Mouse (Mus musculus): ENCODE measurements at regions not wholly inside any gene's neighbourhood (a gene's known extent, or its start where the extent isn't known, plus 50 kb on each side); places are given as distances from the start of the nearest gene placed in this dataset.
A peak's percentile ranks its signal among the peaks of the same experiment; 100 is the strongest.

GRCm38 (mm10) chr7:73637101-73637809, 95.6 kb upstream of the Chd2 start:
- 0 out of 2 replicates have a peak, but pooled peaks cover 2% of the 10 kb centered on the region for H3K9me3 ChIP-seq (replicated peaks)
- no peak overlapping the region for H3K9ac ChIP-seq
- H3K4me1 ChIP-seq, result peaks cover 54% of the 10 kb centered on the region
- H3K36me3 ChIP-seq (ENCODE audit: poor library complexity, severe bottlenecking), result no peaks in the 10 kb centered on the region
- no peak overlapping the region for H3K4me3 ChIP-seq
- 13% methylated on average over 5 of the region's 5 CpGs for WGBS
- no peaks in the 10 kb centered on the region for H3K27me3 ChIP-seq
- peak; percentile 0; the same call in 1 of the 2 replicates for ATAC-seq
- H3K4me2 ChIP-seq, result no peak overlapping the region
- peak overlapping the region; percentile 89 for H3K27ac ChIP-seq

- H3K4me1 ChIP-seq, result peaks cover 52% of the 10 kb centered on the region
- no peak overlapping the region for H3K4me3 ChIP-seq
- no peak overlapping the region for H3K27ac ChIP-seq
- ATAC-seq, result no peak
- 97% methylated on average over 9 of the region's 9 CpGs for WGBS
- no peaks in the 10 kb centered on the region for H3K36me3 ChIP-seq (ENCODE audit: poor library complexity, severe bottlenecking)
- H3K27me3 ChIP-seq, result no peaks in the 10 kb centered on the region
- H3K4me2 ChIP-seq, result no peak overlapping the region
- no peak overlapping the region for H3K9ac ChIP-seq
- H3K9me3 ChIP-seq (replicated peaks), result 0 out of 2 replicates have a peak, but pooled peaks cover 4% of the 10 kb centered on the region
Observed at GRCm38 (mm10) chr7:73635422-73635821, 93.8 kb upstream of the Chd2 start.

GRCm38 (mm10) chr7:73630790-73631189, 89.2 kb upstream of the Chd2 start:
- WGBS, result 10% methylated on average over 7 of the region's 7 CpGs

GRCm38 (mm10) chr7:73629182-73629581, 87.6 kb upstream of the Chd2 start:
- Histone ChIP-seq H3K4me2 (no peak overlapping the region), H3K9me3 (replicated peaks) (0 out of 2 replicates have a peak, but pooled peaks cover 4% of the 10 kb centered on the region), H3K27me3 (no peaks in the 10 kb centered on the region), H3K36me3 (ENCODE audit: poor library complexity, severe bottlenecking) (no peaks in the 10 kb centered on the region), H3K4me1 (peaks cover 17% of the 10 kb centered on the region), H3K4me3 (no peak overlapping the region), H3K27ac (no peak overlapping the region), H3K9ac (no peak overlapping the region)
- ATAC-seq, result no peak
- WGBS, result 94% methylated on average over 2 of the region's 2 CpGs

More at GRCm38 (mm10) chr7:73630790-73631189, 89.2 kb upstream of the Chd2 start:
- 0 out of 2 replicates have a peak overlapping the region, but pooled peaks have one; percentile 0 for H3K4me2 ChIP-seq
- H3K9ac ChIP-seq, result no peak overlapping the region
- no peaks in the 10 kb centered on the region for H3K36me3 ChIP-seq (ENCODE audit: poor library complexity, severe bottlenecking)
- H3K4me1 ChIP-seq, result peaks cover 17% of the 10 kb centered on the region
- peak; percentile 83 for ATAC-seq
- H3K9me3 ChIP-seq (replicated peaks), result 0 out of 2 replicates have a peak, but pooled peaks cover 4% of the 10 kb centered on the region
- peak overlapping the region; percentile 52 for H3K27ac ChIP-seq
- H3K27me3 ChIP-seq, result no peaks in the 10 kb centered on the region
- no peak overlapping the region for H3K4me3 ChIP-seq

GRCm38 (mm10) chr7:73628071-73628470, 86.4 kb upstream of the Chd2 start:
- Histone ChIP-seq H3K9me3 (replicated peaks) (0 out of 2 replicates have a peak, but pooled peaks cover 4% of the 10 kb centered on the region), H3K4me1 (peaks cover 17% of the 10 kb centered on the region), H3K27me3 (no peaks in the 10 kb centered on the region), H3K9ac (no peak overlapping the region), H3K36me3 (ENCODE audit: poor library complexity, severe bottlenecking) (no peaks in the 10 kb centered on the region), H3K27ac (0 out of 2 replicates have a peak overlapping the region, but pooled peaks have one; percentile 19), H3K4me2 (no peak overlapping the region), H3K4me3 (no peak overlapping the region)
- WGBS, result under 1% methylated on average over 6 of the region's 6 CpGs
- peak; percentile 81 for ATAC-seq

GRCm38 (mm10) chr7:73626291-73626690, 84.7 kb upstream of the Chd2 start:
- WGBS, result 71% methylated on average over 7 of the region's 7 CpGs
- Histone ChIP-seq H3K36me3 (ENCODE audit: poor library complexity, severe bottlenecking) (no peaks in the 10 kb centered on the region), H3K9ac (no peak overlapping the region), H3K27ac (no peak overlapping the region), H3K9me3 (replicated peaks) (no peaks in the 10 kb centered on the region), H3K27me3 (no peaks in the 10 kb centered on the region), H3K4me3 (no peak overlapping the region), H3K4me1 (peaks cover 17% of the 10 kb centered on the region), H3K4me2 (no peak overlapping the region)
- ATAC-seq, result no peak

- no peak overlapping the region for H3K27ac ChIP-seq
- ATAC-seq, result no peak
- H3K4me3 ChIP-seq, result no peak overlapping the region
- H3K27me3 ChIP-seq, result no peaks in the 10 kb centered on the region
- H3K4me2 ChIP-seq, result no peak overlapping the region
- H3K9me3 ChIP-seq (replicated peaks), result no peaks in the 10 kb centered on the region
- no peak overlapping the region for H3K9ac ChIP-seq
- no peaks in the 10 kb centered on the region for H3K36me3 ChIP-seq (ENCODE audit: poor library complexity, severe bottlenecking)
- peaks cover 13% of the 10 kb centered on the region for H3K4me1 ChIP-seq
Observed at GRCm38 (mm10) chr7:73625651-73626050, 84.0 kb upstream of the Chd2 start.

GRCm38 (mm10) chr7:73624992-73625391, 83.4 kb upstream of the Chd2 start:
- Histone ChIP-seq H3K4me2 (no peak overlapping the region), H3K27ac (no peak overlapping the region), H3K36me3 (ENCODE audit: poor library complexity, severe bottlenecking) (no peaks in the 10 kb centered on the region), H3K4me3 (no peak overlapping the region), H3K27me3 (no peaks in the 10 kb centered on the region), H3K4me1 (peaks cover 12% of the 10 kb centered on the region), H3K9ac (no peak overlapping the region), H3K9me3 (replicated peaks) (no peaks in the 10 kb centered on the region)
- ATAC-seq, result no peak
- 83% methylated on average over 6 of the region's 6 CpGs for WGBS

GRCm38 (mm10) chr7:73624093-73624600, 82.5 kb upstream of the Chd2 start:
- ATAC-seq, result no peak
- Histone ChIP-seq H3K27ac (no peak overlapping the region; the same call in 1 of the 2 replicates), H3K36me3 (ENCODE audit: poor library complexity, severe bottlenecking) (no peaks in the 10 kb centered on the region), H3K9ac (no peak overlapping the region), H3K4me1 (peaks cover 12% of the 10 kb centered on the region), H3K9me3 (replicated peaks) (no peaks in the 10 kb centered on the region), H3K27me3 (no peaks in the 10 kb centered on the region), H3K4me3 (no peak overlapping the region), H3K4me2 (no peak overlapping the region)
- WGBS, result 82% methylated on average over 3 of the region's 3 CpGs

GRCm38 (mm10) chr7:73622468-73622867, 80.8 kb upstream of the Chd2 start:
- Histone ChIP-seq H3K4me3 (no peak overlapping the region), H3K4me1 (peaks cover 4% of the 10 kb centered on the region), H3K4me2 (no peak overlapping the region), H3K9me3 (replicated peaks) (no peaks in the 10 kb centered on the region), H3K9ac (no peak overlapping the region), H3K27me3 (no peaks in the 10 kb centered on the region), H3K36me3 (ENCODE audit: poor library complexity, severe bottlenecking) (no peaks in the 10 kb centered on the region), H3K27ac (no peak overlapping the region)
- 92% methylated on average over 2 of the region's 2 CpGs for WGBS
- no peak for ATAC-seq

- Histone ChIP-seq H3K27ac (peak overlapping the region; percentile 41), H3K27me3 (no peaks in the 10 kb centered on the region), H3K4me2 (no peak overlapping the region), H3K4me1 (peaks cover 25% of the 10 kb centered on the region), H3K4me3 (no peak overlapping the region), H3K36me3 (ENCODE audit: poor library complexity, severe bottlenecking) (no peaks in the 10 kb centered on the region), H3K9me3 (replicated peaks) (no peaks in the 10 kb centered on the region), H3K9ac (no peak overlapping the region)
- WGBS, result 92% methylated on average over 9 of the region's 9 CpGs
- no peak for ATAC-seq
Observed at GRCm38 (mm10) chr7:73620341-73620740, 78.7 kb upstream of the Chd2 start.

GRCm38 (mm10) chr7:73618758-73619416, 77.3 kb upstream of the Chd2 start:
- WGBS, result 11% methylated on average over 25 of the region's 25 CpGs
- H3K27ac ChIP-seq, result peak overlapping the region; percentile 100
- H3K9me3 ChIP-seq (replicated peaks), result no peaks in the 10 kb centered on the region
- H3K4me3 ChIP-seq, result peak overlapping the region; percentile 56
- H3K27me3 ChIP-seq, result no peaks in the 10 kb centered on the region
- no peaks in the 10 kb centered on the region for H3K36me3 ChIP-seq (ENCODE audit: poor library complexity, severe bottlenecking)
- no peak; the same call in 1 of the 2 replicates for ATAC-seq
- H3K4me2 ChIP-seq, result peak overlapping the region; percentile 78
- H3K4me1 ChIP-seq, result peaks cover 37% of the 10 kb centered on the region
- peak overlapping the region; percentile 87 for H3K9ac ChIP-seq
